Mouse (Mus musculus): Measurements from ENCODE around the gene Gab1.

- TF ChIP-seq CTCF (IDR thresholded peaks at IDR 0.05; ENCODE audit: low read depth) (no peak), EP300 (optimal IDR thresholded peaks at IDR 0.05) (no peak)
These were observed 19.0 kb upstream of the Gab1 start for GRCm38 (mm10) chr8:80899364-80899763.
